In genomic region chr8:84847684-84848435, GRCm38 (mm10) we compare ENCODE assay signal across 8 mouse cellular contexts. TPM values are rescaled to one million over a fixed set of nuclear protein-coding genes. Genes with fewer than 3 reads are reported as not detected.
A peak's percentile ranks its signal among the peaks of the same experiment; 100 is the strongest.
DNase-seq lines count a peak whose midpoint lies in the region; ATAC-seq and TF ChIP-seq lines count a peak whose summit lies in the region.

No protein-coding gene starts in this region.

- H3K27ac ChIP-seq in thymus, adult 2 months (ENCODE audit: control insufficient read depth, insufficient read depth, low read length): peak overlapping the region; percentile 84
- peak overlapping the region; percentile 87 for H3K27ac ChIP-seq in limb, embryonic 12.5 days
- H3K27ac ChIP-seq in neural tube, embryonic 11.5 days (ENCODE audit: low read depth, low read length): peak overlapping the region; percentile 84

- no peaks in the 10 kb centered on the region for H3K27me3 ChIP-seq in thymus, adult 2 months (ENCODE audit: control insufficient read depth, insufficient read depth, low read length)
- H3K27me3 ChIP-seq in limb, embryonic 12.5 days: no peaks in the 10 kb centered on the region
- no peaks in the 10 kb centered on the region for H3K27me3 ChIP-seq in neural tube, embryonic 11.5 days (ENCODE audit: control insufficient read depth, insufficient read depth, low read length)

- no peak overlapping the region for H3K9ac ChIP-seq in limb, embryonic 12.5 days (replicated peaks)
- H3K9ac ChIP-seq in neural tube, embryonic 11.5 days (ENCODE audit: low read length): peak overlapping the region; percentile 70

- no peak overlapping the region for H3K4me3 ChIP-seq in thymus, adult 2 months (ENCODE audit: control insufficient read depth, insufficient read depth, low read length)
- H3K4me3 ChIP-seq in limb, embryonic 12.5 days (replicated peaks): peak overlapping the region; percentile 97
- peak overlapping the region; percentile 92 for H3K4me3 ChIP-seq in neural tube, embryonic 11.5 days (ENCODE audit: low read depth, low read length)

- peak overlapping the region; percentile 80 for H3K4me2 ChIP-seq in limb, embryonic 12.5 days
- peak overlapping the region; percentile 67 for H3K4me2 ChIP-seq in neural tube, embryonic 11.5 days (ENCODE audit: low read depth)

- H3K9me3 ChIP-seq in limb, embryonic 12.5 days: no peaks in the 10 kb centered on the region
- no peaks in the 10 kb centered on the region for H3K9me3 ChIP-seq in neural tube, embryonic 11.5 days (ENCODE audit: control insufficient read depth, low read length)

- DNase-seq in cerebellum, adult 9-10 months: peak; percentile 66
- no peak for DNase-seq in cerebellum, postnatal 36 days
- peak; percentile 29 for DNase-seq in thymus, adult 2 months
- DNase-seq in thymus, postnatal 4 days: no peak
- DNase-seq in neural tube, embryonic 11.5 days (ENCODE audit: low spot score): peak; percentile 18
- no peak for DNase-seq in Muller cell, postnatal 12 days (ENCODE audit: inconsistent ontology term)

- 4% methylated on average over 6 of the region's 6 CpGs for WGBS in thymus, adult 2 months
- 46% methylated on average over 6 of the region's 6 CpGs for WGBS in limb, embryonic 12.5 days
- 39% methylated on average over 6 of the region's 6 CpGs for WGBS in neural tube, embryonic 11.5 days

- H3K4me1 ChIP-seq in thymus, adult 2 months (replicated peaks; ENCODE audit: control insufficient read depth, insufficient read depth, low read length): peaks cover 14% of the 10 kb centered on the region
- H3K4me1 ChIP-seq in limb, embryonic 12.5 days (replicated peaks): peaks cover 23% of the 10 kb centered on the region
- H3K4me1 ChIP-seq in neural tube, embryonic 11.5 days (ENCODE audit: control insufficient read depth, insufficient read depth, low read length): peaks cover 19% of the 10 kb centered on the region

- H3K36me3 ChIP-seq in thymus, adult 2 months (ENCODE audit: control insufficient read depth, insufficient read depth, low read length): peaks cover 19% of the 10 kb centered on the region
- peaks cover 28% of the 10 kb centered on the region for H3K36me3 ChIP-seq in limb, embryonic 12.5 days
- H3K36me3 ChIP-seq in neural tube, embryonic 11.5 days (ENCODE audit: control insufficient read depth, insufficient read depth, low read length): peaks cover 18% of the 10 kb centered on the region

- no peak for TF ChIP-seq POLR2A in thymus, adult 2 months (IDR thresholded peaks at IDR 0.05; ENCODE audit: control insufficient read depth, extremely low read depth, insufficient read depth, low read length, poor library complexity)

- TF ChIP-seq CTCF in thymus, adult 2 months (IDR thresholded peaks at IDR 0.05; ENCODE audit: borderline replicate concordance, control insufficient read depth, extremely low read depth, insufficient read depth, low read length, poor library complexity): no peak

- ATAC-seq in limb, embryonic 12.5 days (ENCODE audit: insufficient number of reproducible peaks, insufficient read depth, low FRiP score, low TSS enrichment, low read depth): no peak
- no peak for ATAC-seq in neural tube, embryonic 11.5 days (ENCODE audit: insufficient read depth, low FRiP score, low TSS enrichment)
- no peak for ATAC-seq in inflammation-experienced regulatory T-cells, adult 6 months

RNA-seq across cellular contexts. Expression of gene Calr, which starts 1.1 kb away (rescaled TPM):
- 182 and 186 TPM in 2 replicates for polyA plus RNA-seq in thymus, adult 2 months (2012; rRNA removed)
- 764 and 842 TPM in 2 replicates for polyA plus RNA-seq in limb, embryonic 12.5 days (2016; fragmentation: Nextera tagmentation; extraction: Ambion mirVana)
- 870 and 925 TPM in 2 replicates for polyA plus RNA-seq in neural tube, embryonic 11.5 days (2014; fragmentation: Nextera tagmentation; extraction: Ambion mirVana)
- polyA plus RNA-seq in inflammation-experienced regulatory T-cells, adult 6 months (2017; shearing (Covaris generic)): 100 to 1,000 TPM; 278 to 341 (median 290) TPM

RNA-seq across cellular contexts. Expression of gene Rad23a, which starts 7.4 kb away (rescaled TPM):
- polyA plus RNA-seq in thymus, adult 2 months (2012; rRNA removed): 109 and 117 TPM in 2 replicates
- polyA plus RNA-seq in limb, embryonic 12.5 days (2016; fragmentation: Nextera tagmentation; extraction: Ambion mirVana): 104 and 109 TPM in 2 replicates
- polyA plus RNA-seq in neural tube, embryonic 11.5 days (2014; fragmentation: Nextera tagmentation; extraction: Ambion mirVana): 101 TPM in 2 replicates
- polyA plus RNA-seq in inflammation-experienced regulatory T-cells, adult 6 months (2017; shearing (Covaris generic)): 100 to 1,000 TPM; 128 to 152 (median 145) TPM

RNA-seq across cellular contexts. Expression of gene Farsa, which starts 8.9 kb away (rescaled TPM):
- polyA plus RNA-seq in thymus, adult 2 months (2012; rRNA removed): 93.5 and 103 TPM in 2 replicates
- polyA plus RNA-seq in limb, embryonic 12.5 days (2016; fragmentation: Nextera tagmentation; extraction: Ambion mirVana): 109 and 114 TPM in 2 replicates
- polyA plus RNA-seq in neural tube, embryonic 11.5 days (2014; fragmentation: Nextera tagmentation; extraction: Ambion mirVana): 95.7 and 104 TPM in 2 replicates
- polyA plus RNA-seq in inflammation-experienced regulatory T-cells, adult 6 months (2017; shearing (Covaris generic)): 10 to 100 TPM; 48.1 to 76.0 (median 58.3) TPM

RNA-seq across cellular contexts. Expression of gene Gadd45gip1, which starts 16.5 kb away (rescaled TPM):
- polyA plus RNA-seq in thymus, adult 2 months (2012; rRNA removed): 52.9 and 60.6 TPM in 2 replicates
- polyA plus RNA-seq in limb, embryonic 12.5 days (2016; fragmentation: Nextera tagmentation; extraction: Ambion mirVana): 46.5 and 48.6 TPM in 2 replicates
- polyA plus RNA-seq in neural tube, embryonic 11.5 days (2014; fragmentation: Nextera tagmentation; extraction: Ambion mirVana): 38.6 and 38.7 TPM in 2 replicates
- polyA plus RNA-seq in inflammation-experienced regulatory T-cells, adult 6 months (2017; shearing (Covaris generic)): 10 to 100 TPM; 14.6 to 16.7 (median 16.1) TPM

RNA-seq across cellular contexts. Expression of gene Syce2, which starts 24.1 kb away (rescaled TPM):
- polyA plus RNA-seq in thymus, adult 2 months (2012; rRNA removed): 9.4 and 11.6 TPM in 2 replicates
- 86.5 and 88.8 TPM in 2 replicates for polyA plus RNA-seq in limb, embryonic 12.5 days (2016; fragmentation: Nextera tagmentation; extraction: Ambion mirVana)
- polyA plus RNA-seq in neural tube, embryonic 11.5 days (2014; fragmentation: Nextera tagmentation; extraction: Ambion mirVana): 50.5 and 56.9 TPM in 2 replicates
- 10 to 100 TPM in 1 of 3 experiments, 1 to 10 TPM in 2; 4.3 to 19.0 (median 6.8) TPM for polyA plus RNA-seq in inflammation-experienced regulatory T-cells, adult 6 months (2017; shearing (Covaris generic))

Comparison
In these comparisons a context has a peak if more than half of its experiments do, and no peak if none do; other contexts are left out.
1. DNase-seq: peak in cerebellum, adult 9-10 months (single experiment), thymus, adult 2 months (single experiment) and neural tube, embryonic 11.5 days (single experiment); none in cerebellum, postnatal 36 days (0 of 2), thymus, postnatal 4 days (single experiment) and Muller cell, postnatal 12 days (single experiment).
2. Peak in every context shown above with its lines, with median percentiles within 50 percentile points of each other: H3K27ac ChIP-seq.